Mouse (Mus musculus): ENCODE results near the gene Gm7356. TPM values are rescaled to one million over a fixed set of nuclear protein-coding genes. Genes with fewer than 3 reads are reported as not detected.
"Not testable (repeated sequence)": the region's sequence is repeated elsewhere in the genome, so short reads cannot be mapped to it uniquely, and the experiment has no call there.

The Gm7356 gene
- total and polyA plus RNA-seq, 2 experiments from 2014 or later = not detected

DNA sequence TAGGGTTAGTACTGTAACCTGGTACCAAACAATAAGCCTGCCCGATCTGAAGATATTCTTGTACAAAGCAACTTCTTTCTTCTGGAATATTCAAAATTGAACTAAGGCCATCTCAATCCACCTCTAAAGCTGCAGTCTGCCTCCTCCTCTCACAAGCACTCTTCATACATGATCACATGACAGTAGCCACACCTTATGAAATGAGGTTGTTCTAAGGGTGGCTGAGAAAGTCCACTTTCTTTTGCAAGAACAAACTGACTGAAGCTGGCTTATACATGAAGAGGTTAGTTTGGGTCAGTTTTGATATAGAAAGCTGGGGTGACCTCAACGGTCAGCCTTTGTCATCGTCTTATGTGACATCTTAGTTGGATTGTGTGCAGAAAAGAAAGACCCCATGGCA is 41.3 kb downstream of the Gm7356 start:
- not testable (repeated sequence) for ATAC-seq (ENCODE audit: low FRiP score); DNase-seq (ENCODE audit: low spot score); H3K4me1 ChIP-seq (ENCODE audit: insufficient read depth, low read length); H3K4me3 ChIP-seq (ENCODE audit: low read depth, low read length); H3K27me3 ChIP-seq (ENCODE audit: insufficient read depth, low read length); H3K27ac ChIP-seq (ENCODE audit: low read depth, low read length); H3K36me3 ChIP-seq (ENCODE audit: insufficient read depth, low read length); H3K9me3 ChIP-seq (ENCODE audit: low read length); H3K4me2 ChIP-seq (ENCODE audit: low read depth, low read length, poor library complexity, severe bottlenecking); H3K9ac ChIP-seq (replicated peaks; ENCODE audit: low read length, poor library complexity, severe bottlenecking)
- 92% methylated on average over 3 of the region's 3 CpGs for WGBS

DNA sequence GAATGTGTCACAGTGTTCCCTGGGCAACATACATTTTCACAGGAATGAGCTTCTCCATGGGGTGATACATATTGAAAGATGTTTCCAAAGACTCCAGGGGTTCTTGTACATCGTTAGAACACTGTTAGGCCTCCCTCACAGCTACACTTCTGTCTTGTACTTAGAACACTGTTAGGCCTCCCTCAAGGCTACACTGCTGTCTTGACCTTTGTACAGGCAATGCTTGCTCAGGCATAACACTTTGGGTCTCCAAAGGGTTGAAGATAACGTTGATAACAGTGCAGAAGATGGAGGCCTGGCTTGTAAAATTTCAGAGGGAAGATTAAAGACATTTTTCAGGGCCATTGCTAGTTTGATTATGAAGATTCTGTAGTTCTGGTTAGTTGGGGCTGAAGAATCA is 45.4 kb downstream of the Gm7356 start:
- not testable (repeated sequence) for H3K36me3 ChIP-seq (ENCODE audit: insufficient read depth, low read length); ATAC-seq (ENCODE audit: low FRiP score); H3K9me3 ChIP-seq (ENCODE audit: low read length); H3K4me1 ChIP-seq (ENCODE audit: insufficient read depth, low read length); H3K9ac ChIP-seq (replicated peaks; ENCODE audit: low read length, poor library complexity, severe bottlenecking); H3K27ac ChIP-seq (ENCODE audit: low read depth, low read length); H3K4me3 ChIP-seq (ENCODE audit: low read depth, low read length); DNase-seq (ENCODE audit: low spot score); H3K4me2 ChIP-seq (ENCODE audit: low read depth, low read length, poor library complexity, severe bottlenecking); H3K27me3 ChIP-seq (ENCODE audit: insufficient read depth, low read length)
- WGBS = 54% methylated on average over 1 of the region's 2 CpGs

DNA sequence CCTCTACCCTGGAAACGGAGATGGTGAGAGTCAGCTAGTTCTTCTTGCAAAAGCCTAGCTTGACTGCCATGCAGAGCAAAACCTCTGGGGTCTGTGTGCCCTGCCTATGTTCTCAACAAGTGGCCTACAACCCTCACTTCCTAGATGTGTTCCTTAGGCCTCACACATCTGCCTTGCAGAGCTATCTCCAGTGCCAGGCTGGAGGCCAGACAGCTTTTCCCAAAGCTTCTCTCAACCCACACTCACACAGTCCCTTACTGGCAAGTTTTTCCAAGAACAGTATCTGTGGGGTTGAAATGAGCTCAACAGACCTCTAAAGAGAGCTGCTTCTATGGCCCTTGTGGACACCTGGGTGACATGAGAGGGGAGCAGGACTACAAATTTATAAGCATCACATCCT is 51.9 kb downstream of the Gm7356 start:
- 93% methylated on average over 1 of the region's 1 CpGs for WGBS
- DNase-seq (ENCODE audit: low spot score); H3K36me3 ChIP-seq (ENCODE audit: insufficient read depth, low read length); ATAC-seq (ENCODE audit: low FRiP score); H3K4me3 ChIP-seq (ENCODE audit: low read depth, low read length); H3K27me3 ChIP-seq (ENCODE audit: insufficient read depth, low read length); H3K27ac ChIP-seq (ENCODE audit: low read depth, low read length); H3K9ac ChIP-seq (replicated peaks; ENCODE audit: low read length, poor library complexity, severe bottlenecking); H3K4me1 ChIP-seq (ENCODE audit: insufficient read depth, low read length); H3K9me3 ChIP-seq (ENCODE audit: low read length); H3K4me2 ChIP-seq (ENCODE audit: low read depth, low read length, poor library complexity, severe bottlenecking): not testable (repeated sequence)

Other genes starting within 250 kb of the Gm7356 start
- 100 and 133 TPM in 2 replicates for gene Afdn, start 243.2 kb downstream of the Gm7356 start, total RNA-seq (2014; rRNA removed)
- 109 and 138 TPM in 2 replicates for gene Afdn, start 243.2 kb downstream of the Gm7356 start, polyA plus RNA-seq (2015; fragmentation: Nextera tagmentation; extraction: Ambion mirVana)
- gene Tcte2, start 241.9 kb downstream of the Gm7356 start, total RNA-seq (2014; rRNA removed) = 22.2 and 26.6 TPM in 2 replicates
- 8.6 and 10.0 TPM in 2 replicates for gene Tcte2, start 241.9 kb downstream of the Gm7356 start, polyA plus RNA-seq (2015; fragmentation: Nextera tagmentation; extraction: Ambion mirVana)
- 0.60 TPM in 1 of 2 replicates, not detected in the other for gene Gm7168, start 55.3 kb downstream of the Gm7356 start, total RNA-seq (2014; rRNA removed)
- gene Gm7168, start 55.3 kb downstream of the Gm7356 start, polyA plus RNA-seq (2015; fragmentation: Nextera tagmentation; extraction: Ambion mirVana) = not detected in 2 replicates
- gene Gm7358, start 55.8 kb upstream of the Gm7356 start, total RNA-seq (2014; rRNA removed) = not detected in 2 replicates
- gene Gm7358, start 55.8 kb upstream of the Gm7356 start, polyA plus RNA-seq (2015; fragmentation: Nextera tagmentation; extraction: Ambion mirVana) = not detected in 2 replicates
- gene Dact2, start 200.6 kb upstream of the Gm7356 start, total RNA-seq (2014; rRNA removed) = 19.4 and 19.9 TPM in 2 replicates
- gene Dact2, start 200.6 kb upstream of the Gm7356 start, polyA plus RNA-seq (2015; fragmentation: Nextera tagmentation; extraction: Ambion mirVana) = 2.8 TPM in 2 replicates

Measured in midbrain, postnatal 0 days (tissue).